ENCODE assay signal across 13 mouse cellular contexts in the genomic region with DNA sequence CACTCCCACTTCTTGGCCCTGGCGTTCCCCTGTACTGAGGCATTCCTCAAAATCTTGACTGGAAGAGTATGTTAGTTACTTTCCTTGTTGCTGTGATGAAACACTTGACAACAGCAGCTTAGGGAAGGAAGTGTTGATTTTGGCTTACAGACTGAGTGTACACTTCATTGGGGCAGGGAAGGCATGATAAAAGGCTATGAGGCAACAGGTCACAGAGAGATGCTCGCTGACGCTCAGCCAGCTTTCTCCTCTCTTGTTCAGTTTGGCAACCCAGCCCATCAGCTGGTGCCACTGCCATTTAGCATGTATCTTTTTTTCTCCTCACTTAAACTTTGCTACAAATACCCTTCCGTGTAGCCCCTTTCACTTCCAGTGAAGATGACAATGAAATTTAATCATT.
DNase-seq lines count a peak whose midpoint lies in the region; ATAC-seq lines count a peak whose summit lies in the region.
"Had no signal": no experiment of that assay in that cellular context is flagged by ENCODE, and none has a peak within 500 bp of the region (broad histone marks: within the 10 kb centered on the region; RNA-seq: fewer than 3 reads in every experiment).

No protein-coding gene starts in this region.

- H3K4me1 ChIP-seq in hindbrain, embryonic 15.5 days (replicated peaks) = no peaks in the 10 kb centered on the region
- H3K4me1 ChIP-seq in hindbrain, embryonic 11.5 days (replicated peaks; ENCODE audit: control insufficient read depth, insufficient read depth, low read length) = no peaks in the 10 kb centered on the region
- H3K4me1 ChIP-seq: intestine, embryonic 15.5 days; lung, embryonic 15.5 days had no signal

- no peak overlapping the region for H3K27ac ChIP-seq in hindbrain, embryonic 15.5 days (replicated peaks)
- no peak overlapping the region for H3K27ac ChIP-seq in hindbrain, embryonic 11.5 days (ENCODE audit: low read depth, low read length)
- H3K27ac ChIP-seq: forebrain, embryonic 13.5 days; intestine, embryonic 15.5 days; lung, embryonic 15.5 days had no signal

- no peak overlapping the region for H3K4me2 ChIP-seq in hindbrain, embryonic 15.5 days
- H3K4me2 ChIP-seq in hindbrain, embryonic 11.5 days (replicated peaks; ENCODE audit: low read depth, low read length) = no peak overlapping the region
- H3K4me2 ChIP-seq: forebrain, embryonic 13.5 days; intestine, embryonic 15.5 days; lung, embryonic 15.5 days had no signal

- H3K36me3 ChIP-seq in hindbrain, embryonic 15.5 days = peaks cover 15% of the 10 kb centered on the region
- H3K36me3 ChIP-seq in hindbrain, embryonic 11.5 days (ENCODE audit: control insufficient read depth, insufficient read depth, low read length) = no peaks in the 10 kb centered on the region
- H3K36me3 ChIP-seq: intestine, embryonic 15.5 days; lung, embryonic 15.5 days had no signal

- no peak for DNase-seq in hindbrain, embryonic 11.5 days (ENCODE audit: low spot score)
- peak; percentile 43 for DNase-seq in Muller cell, postnatal 12 days (ENCODE audit: inconsistent ontology term)
- peak; percentile 52 for DNase-seq in gonadal fat pad, adult 2 months (ENCODE audit: low read depth)
- DNase-seq in kidney, postnatal 36 days = peak; percentile 18 to 21
- DNase-seq in embryo, embryonic 9.5 days (ENCODE audit: extremely low spot score) = no peak
- DNase-seq in thymus, postnatal 10 days (ENCODE audit: low spot score in 2 of 2) = no peak
- no peak for DNase-seq in right cerebral cortex, postnatal 4 days
- DNase-seq: gastrocnemius, postnatal 36 days had no signal

- ATAC-seq in hindbrain, embryonic 15.5 days (ENCODE audit: low FRiP score, low read depth) = peak; percentile 51; the same call in 1 of the 2 replicates
- no peak for ATAC-seq in hindbrain, embryonic 11.5 days (ENCODE audit: low FRiP score)
- ATAC-seq: forebrain, embryonic 13.5 days; intestine, embryonic 15.5 days had no signal

- H3K4me3 ChIP-seq in hindbrain, embryonic 15.5 days = no peak overlapping the region
- H3K4me3 ChIP-seq in hindbrain, embryonic 11.5 days (ENCODE audit: low read depth, low read length) = no peak overlapping the region
- H3K4me3 ChIP-seq: forebrain, embryonic 13.5 days; intestine, embryonic 15.5 days; lung, embryonic 15.5 days; myocyte had no signal

- H3K9ac ChIP-seq in hindbrain, embryonic 15.5 days = no peak overlapping the region
- H3K9ac ChIP-seq in hindbrain, embryonic 11.5 days (ENCODE audit: low read depth, low read length) = no peak overlapping the region
- H3K9ac ChIP-seq: forebrain, embryonic 13.5 days; intestine, embryonic 15.5 days; lung, embryonic 15.5 days had no signal

- 88% methylated on average over 4 of the region's 4 CpGs for WGBS in hindbrain, embryonic 15.5 days
- 97% methylated on average over 4 of the region's 4 CpGs for WGBS in hindbrain, embryonic 11.5 days

- no peaks in the 10 kb centered on the region for H3K27me3 ChIP-seq in hindbrain, embryonic 15.5 days
- H3K27me3 ChIP-seq in hindbrain, embryonic 11.5 days (ENCODE audit: control insufficient read depth, insufficient read depth, low read length) = no peaks in the 10 kb centered on the region
- H3K27me3 ChIP-seq: forebrain, embryonic 13.5 days; intestine, embryonic 15.5 days; lung, embryonic 15.5 days had no signal

- no peaks in the 10 kb centered on the region for H3K9me3 ChIP-seq in hindbrain, embryonic 15.5 days
- H3K9me3 ChIP-seq in hindbrain, embryonic 11.5 days (ENCODE audit: control insufficient read depth, low read length) = no peaks in the 10 kb centered on the region
- H3K9me3 ChIP-seq: forebrain, embryonic 13.5 days; intestine, embryonic 15.5 days; lung, embryonic 15.5 days had no signal

Comparison
In these comparisons a context has a peak if more than half of its experiments do, and no peak if none do; other contexts are left out.
1. DNase-seq: peak in Muller cell, postnatal 12 days (single experiment), gonadal fat pad, adult 2 months (single experiment) and kidney, postnatal 36 days (2 of 2); none in hindbrain, embryonic 11.5 days (single experiment), embryo, embryonic 9.5 days (single experiment), thymus, postnatal 10 days (0 of 2) and right cerebral cortex, postnatal 4 days (single experiment).